Mouse (Mus musculus): Measurements from ENCODE around the gene Blvra. TPM values are rescaled to one million over a fixed set of nuclear protein-coding genes. Genes with fewer than 3 reads are reported as not detected.

Blvra gene
- 32.5 TPM for polyA plus RNA-seq (2017; shearing (Covaris generic))

GRCm38 (mm10) chr2:127070435-127070841 is at the start of gene Blvra:
Gene Blvra (plus strand): TSS chr2:127070665.

DNA sequence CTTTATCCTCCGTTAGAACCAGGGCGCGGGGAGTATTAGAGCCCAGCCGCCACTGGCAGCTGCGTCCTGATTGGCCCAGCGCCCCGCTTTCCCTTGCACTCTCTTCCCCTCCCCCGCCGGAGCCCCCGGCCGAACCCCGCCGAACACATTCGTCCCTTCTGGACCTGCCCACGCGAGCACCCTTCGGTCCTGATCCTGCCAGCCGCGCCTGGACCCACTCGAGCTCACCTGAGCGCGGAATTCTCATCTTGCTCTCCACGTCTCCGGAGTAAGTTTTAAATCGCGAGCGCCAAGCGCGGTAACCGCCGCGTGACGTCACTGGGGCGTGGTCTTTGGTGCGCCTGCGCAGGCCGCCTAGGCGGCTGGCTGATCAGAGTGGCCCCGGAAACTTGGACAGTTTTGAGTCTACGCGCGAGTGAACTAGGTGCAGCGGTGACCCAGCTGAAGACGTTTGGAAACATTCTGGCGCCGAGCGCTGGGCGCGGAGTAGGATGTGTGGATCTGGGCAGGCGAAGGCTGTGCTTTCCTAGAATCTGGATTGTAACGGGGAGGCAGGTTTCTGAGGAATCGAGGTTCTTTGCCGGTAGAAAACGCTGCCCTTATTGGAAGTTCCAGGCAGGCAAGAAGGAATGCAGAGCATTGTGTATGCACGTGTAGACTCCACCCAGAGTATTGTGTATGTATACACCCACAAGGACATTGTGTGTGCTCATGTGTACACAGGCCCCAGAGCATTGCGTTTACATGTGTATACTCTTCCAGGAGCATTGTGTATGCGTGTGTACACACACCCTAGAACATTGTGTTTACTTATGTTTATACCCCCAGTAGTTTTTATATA is 63.4 kb downstream of the Blvra start, which contains the start of gene Ncaph:
TSS of gene Ncaph (minus strand) at position 334 of the 841 bp plus-strand sequence.

GRCm38 (mm10) chr2:127143158-127144063 is 72.9 kb downstream of the Blvra start, which contains the start of gene Itpripl1:
Gene Itpripl1 (minus strand): TSS chr2:127143442.

Other genes with a start within 250 kb of the Blvra start
- gene Trpm7, start 194.4 kb upstream of the Blvra start, polyA plus RNA-seq (2017; shearing (Covaris generic)): 95.7 TPM
- gene Sppl2a, start 137.4 kb upstream of the Blvra start, polyA plus RNA-seq (2017; shearing (Covaris generic)): 58.9 TPM
- 14.7 TPM for gene Ap4e1, start 61.9 kb upstream of the Blvra start, polyA plus RNA-seq (2017; shearing (Covaris generic))
- gene Ncaph, start 63.3 kb downstream of the Blvra start, polyA plus RNA-seq (2017; shearing (Covaris generic)): 2.5 TPM
- 2.3 TPM for gene Itpripl1, start 72.8 kb downstream of the Blvra start, polyA plus RNA-seq (2017; shearing (Covaris generic))
- 0.57 TPM for gene 1810024B03Rik, start 137.6 kb downstream of the Blvra start, polyA plus RNA-seq (2017; shearing (Covaris generic))
- 116 TPM for gene Snrnp200, start 137.7 kb downstream of the Blvra start, polyA plus RNA-seq (2017; shearing (Covaris generic))
- gene Ciao1, start 177.2 kb downstream of the Blvra start, polyA plus RNA-seq (2017; shearing (Covaris generic)): 94.4 TPM
- 29.0 TPM for gene Tmem127, start 177.2 kb downstream of the Blvra start, polyA plus RNA-seq (2017; shearing (Covaris generic))
- gene Stard7, start 199.6 kb downstream of the Blvra start, polyA plus RNA-seq (2017; shearing (Covaris generic)): 90.9 TPM

Measured in naive thymus-derived CD4-positive, alpha-beta T cell, adult 5 months (primary cell).